Mouse (Mus musculus) adrenal gland, postnatal 36 days (tissue): ENCODE data around the gene Cbx1. TPM values are rescaled to one million over a fixed set of nuclear protein-coding genes. Genes with fewer than 3 reads are reported as not detected.
A peak's percentile ranks its signal among the peaks of the same experiment; 100 is the strongest.
"Not testable (repeated sequence)": the region's sequence is repeated elsewhere in the genome, so short reads cannot be mapped to it uniquely, and the experiment has no call there.

Experiments used
- DNase-seq, 2 experiments: peaks; one replicate each; pipeline ENCODE4 v3.0.0; 2021; ENCODE audit warnings: mixed read lengths in 1 of 2
- microRNA-seq: library from miRNA; unstranded; fragments of <30 nt; microRNA quantifications from one replicate; pipeline ENCODE4 v1.2.0, GENCODE M21; 2021
- total RNA-seq, 2 experiments: library from RNA; stranded (reverse); gene quantifications; 2 replicates each; pipeline ENCODE4 v1.2.3; 2021

Cbx1 gene
- total RNA-seq, 2 experiments from 2014 or later, result 77.2 to 78.2 TPM

DNA sequence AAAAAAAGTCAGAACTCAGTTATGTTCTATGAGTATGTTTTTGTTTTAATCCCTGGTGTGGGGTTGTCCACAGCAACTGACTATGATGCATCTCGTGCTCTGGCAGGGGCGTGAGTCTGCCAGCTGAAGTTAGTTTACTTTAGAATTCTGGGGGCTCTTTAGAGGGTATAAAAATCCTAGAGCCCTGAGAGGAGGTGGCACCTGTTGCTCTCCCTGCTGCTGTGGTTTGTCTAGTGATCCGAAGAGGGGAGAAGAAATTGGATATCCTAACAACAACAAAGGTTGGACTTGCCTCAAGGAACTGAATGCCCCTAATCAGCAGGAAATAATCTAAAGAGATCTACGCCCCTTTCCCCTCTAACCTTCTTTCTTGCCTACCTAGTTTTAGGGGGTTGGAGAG, 49.4 kb downstream of the Cbx1 start:
- DNase-seq, result no peak

GRCm38 (mm10) chr11:96839428-96839827, 50.5 kb downstream of the Cbx1 start:
- no peak for DNase-seq

GRCm38 (mm10) chr11:96839877-96840276, 51.0 kb downstream of the Cbx1 start:
- DNase-seq, result no peak

DNA sequence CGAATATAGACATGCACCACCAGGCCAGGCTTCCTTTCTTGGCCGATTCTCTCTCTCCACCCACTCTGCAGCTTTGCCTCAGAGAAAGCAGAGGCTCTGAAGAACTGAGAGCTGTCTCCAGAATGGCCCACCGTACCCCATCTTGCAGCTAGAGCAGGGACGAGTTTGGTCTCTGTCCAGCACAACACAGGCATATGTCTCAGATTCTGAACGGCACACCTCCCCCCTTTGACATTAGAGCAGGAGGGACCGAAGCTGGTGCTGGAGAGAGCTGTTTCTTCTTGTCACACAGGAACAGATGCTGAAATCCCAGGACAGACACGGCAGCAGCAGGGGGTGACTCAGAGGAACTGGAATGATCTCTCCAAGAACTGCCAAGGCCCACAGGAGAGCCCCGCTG, 51.4 kb downstream of the Cbx1 start:
- peak; percentile 53 to 58 for DNase-seq

DNA sequence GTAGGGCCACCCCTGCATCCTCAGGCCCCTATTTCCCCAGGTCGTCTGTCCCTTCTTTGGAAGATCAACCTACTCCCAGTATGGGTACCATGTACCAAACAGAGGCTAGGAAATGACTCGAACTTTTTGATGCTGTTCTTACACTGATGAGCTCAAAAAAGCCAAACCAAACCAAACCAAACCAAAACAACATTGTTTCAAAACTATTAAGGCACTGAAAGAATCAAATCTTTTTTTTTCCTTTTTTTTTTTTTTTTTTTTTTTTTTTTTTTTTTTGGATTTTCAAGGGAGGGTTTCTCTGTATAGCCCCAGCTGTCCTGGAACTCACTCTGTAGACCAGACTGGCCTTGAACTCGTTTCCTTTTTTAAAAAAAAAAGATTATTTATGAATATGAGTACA, 54.7 kb downstream of the Cbx1 start:
- DNase-seq, result no peak

GRCm38 (mm10) chr11:96847240-96847639, 58.3 kb downstream of the Cbx1 start:
- DNase-seq, result no peak

DNA sequence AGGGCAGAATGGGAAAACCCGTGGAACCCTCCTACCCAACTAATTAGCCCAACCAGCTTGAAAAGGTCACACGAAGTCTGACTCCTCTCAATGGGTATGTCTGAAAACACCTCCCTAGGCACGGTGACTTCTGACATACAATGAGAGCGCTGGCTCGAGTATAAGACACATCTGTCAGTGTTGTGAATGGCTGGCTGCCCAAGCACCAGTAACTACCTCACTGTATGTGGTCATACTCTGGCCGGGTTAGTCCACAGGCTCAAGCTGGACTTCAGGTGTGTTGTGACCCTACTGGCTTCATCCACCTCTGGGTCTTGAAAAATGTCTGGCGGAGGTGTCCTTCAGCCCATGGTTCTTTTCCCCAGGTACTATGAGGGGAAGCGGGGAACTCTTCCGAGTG, 59.8 kb downstream of the Cbx1 start:
- no peak for DNase-seq

DNA sequence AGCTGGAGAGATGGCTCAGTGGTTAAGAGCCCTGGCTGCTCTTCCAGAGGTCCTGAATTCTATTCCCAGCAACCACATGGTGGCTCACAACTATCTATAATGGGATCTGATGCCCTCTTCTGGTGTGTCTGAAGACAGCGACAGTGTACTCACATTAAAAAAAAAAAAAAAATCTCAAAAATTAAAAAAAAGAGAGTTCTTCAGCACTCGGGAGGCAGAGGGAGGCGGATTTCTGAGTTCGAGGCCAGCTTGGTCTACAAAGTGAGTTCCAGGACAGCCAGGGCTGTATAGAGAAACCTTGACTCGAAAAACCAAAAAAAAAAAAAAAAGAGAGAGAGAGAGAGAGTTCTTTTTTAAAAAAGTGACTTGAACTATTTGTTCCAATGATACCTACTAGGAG, 60.2 kb downstream of the Cbx1 start:
- not testable (repeated sequence) for DNase-seq

GRCm38 (mm10) chr11:96849681-96850467, 60.9 kb downstream of the Cbx1 start, which contains the start of gene Copz2:
Gene Copz2 (plus strand): TSS chr11:96849870.
- DNase-seq, result peak; percentile 72 to 84

- DNase-seq, result peak; percentile 51 to 55
Observed at GRCm38 (mm10) chr11:96857446-96857845, 68.5 kb downstream of the Cbx1 start.

Small RNA genes within 50 kb of the gene (microRNA-seq; reads per million reads assigned to microRNA genes)
- gene Mir152, result 854 reads per million, percentile 76 among the genes with 10 or more reads in this experiment

Other genes starting within 250 kb of the Cbx1 start
- gene Snx11, start 11.6 kb upstream of the Cbx1 start, total RNA-seq, result 10 to 100 TPM; 21.1 to 35.0 TPM
- 100 to 1,000 TPM; 526 to 605 TPM for gene Nfe2l1, start 40.8 kb downstream of the Cbx1 start, total RNA-seq
- 10 to 100 TPM; 57.4 to 63.3 TPM for gene Copz2, start 60.7 kb downstream of the Cbx1 start, total RNA-seq
- gene Cdk5rap3, start 127.4 kb downstream of the Cbx1 start, total RNA-seq, result 10 to 100 TPM; 44.1 to 58.8 TPM
- gene Prr15l, start 139.0 kb downstream of the Cbx1 start, total RNA-seq, result under 1 TPM; 0.16 to 0.66 TPM
- gene Pnpo, start 154.9 kb downstream of the Cbx1 start, total RNA-seq, result 10 to 100 TPM; 29.6 to 34.2 TPM
- gene Sp2, start 193.8 kb downstream of the Cbx1 start, total RNA-seq, result 10 to 100 TPM; 14.5 to 16.6 TPM
- gene Sp6, start 224.3 kb downstream of the Cbx1 start, total RNA-seq, result under 1 TPM; 0.16 to 0.23 TPM
- gene Scrn2, start 240.8 kb downstream of the Cbx1 start, total RNA-seq, result 10 to 100 TPM; 15.7 to 18.8 TPM